Mouse (Mus musculus) erythroblast, adult 5-6 weeks (primary cell): ENCODE measurements at regions not wholly inside any gene's neighbourhood (a gene's known extent, or its start where the extent isn't known, plus 50 kb on each side); places are given as distances from the start of the nearest gene placed in this dataset.

Source experiments
- ATAC-seq: replicated peaks from 2 replicates; pipeline ENCODE4 v1.8.0; 2016; ENCODE audit warnings: moderate number of reproducible peaks, mild to moderate bottlenecking, moderate TSS enrichment, inconsistent platforms; ENCODE audit not compliant: poor library complexity, low FRiP score, severe bottlenecking

DNA sequence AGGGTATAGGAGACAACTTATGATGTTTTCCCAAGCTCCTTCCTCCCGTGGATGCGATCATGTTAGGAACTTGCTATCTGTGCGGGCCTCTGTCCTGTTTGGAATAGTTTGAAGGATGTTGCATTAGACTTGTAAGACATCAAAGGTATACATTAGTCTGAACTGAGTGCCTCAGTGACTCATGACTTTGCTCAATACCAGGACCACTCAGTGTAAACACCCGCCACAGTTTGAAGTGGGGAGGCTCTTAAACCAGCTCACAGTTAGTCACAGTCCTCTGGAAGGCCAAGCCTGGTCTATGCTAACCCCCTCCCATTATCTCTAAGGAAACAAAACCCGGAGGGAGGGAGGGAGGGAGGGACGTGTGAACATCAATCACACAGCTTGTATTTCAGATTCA, 202.5 kb upstream of the Ccdc122 start:
- ATAC-seq, result no peak

DNA sequence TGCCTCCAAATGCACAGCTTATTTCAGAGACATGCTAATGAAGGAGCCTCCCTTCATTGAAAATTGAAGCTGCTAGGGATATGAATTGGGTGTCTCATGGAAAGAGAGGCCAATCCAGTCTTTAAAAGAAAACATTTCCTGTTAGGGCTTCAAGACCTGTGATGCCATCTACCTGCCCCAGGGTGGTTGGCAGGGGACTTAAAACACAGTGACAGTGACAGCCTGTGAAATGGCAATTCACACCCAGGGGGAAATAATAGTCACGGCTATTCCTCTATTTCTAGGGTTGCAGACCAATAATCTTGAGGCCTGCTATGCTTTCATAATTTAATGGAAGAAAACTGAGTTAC, 207.4 kb upstream of the Ccdc122 start:
- no peak for ATAC-seq

DNA sequence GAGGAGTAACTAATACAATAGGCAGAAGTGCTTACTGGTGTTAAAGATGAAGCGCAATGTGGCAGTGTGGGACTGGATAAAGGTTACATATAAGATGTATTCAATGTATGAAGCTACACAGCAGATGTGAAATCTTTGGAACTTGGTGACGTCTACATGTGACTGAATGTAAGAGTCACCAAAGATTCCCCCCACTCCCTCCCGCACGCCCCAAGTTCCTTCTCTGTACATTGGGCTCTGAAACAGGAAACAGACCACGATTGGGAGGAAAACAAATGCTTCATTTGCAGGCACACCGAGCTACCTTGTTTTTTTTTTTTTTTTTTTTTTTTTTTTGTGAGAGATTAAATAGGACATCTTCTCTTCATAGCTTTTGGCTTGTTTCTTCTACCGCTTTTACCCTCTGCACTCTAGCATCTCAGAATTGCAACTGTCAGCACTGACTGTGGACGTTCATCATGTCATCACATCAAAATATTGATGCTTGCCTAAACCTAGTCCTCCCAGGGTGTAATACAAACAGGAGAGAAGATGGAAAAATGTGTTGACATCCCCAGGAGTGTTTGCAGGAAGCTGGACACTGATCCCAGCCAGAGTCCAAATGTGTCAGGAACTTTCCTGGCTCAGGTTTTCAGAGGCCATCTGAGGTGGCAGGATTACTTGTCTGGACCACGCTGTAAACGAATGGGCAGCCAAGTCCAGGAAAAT, 208.0 kb upstream of the Ccdc122 start:
- no peak for ATAC-seq

DNA sequence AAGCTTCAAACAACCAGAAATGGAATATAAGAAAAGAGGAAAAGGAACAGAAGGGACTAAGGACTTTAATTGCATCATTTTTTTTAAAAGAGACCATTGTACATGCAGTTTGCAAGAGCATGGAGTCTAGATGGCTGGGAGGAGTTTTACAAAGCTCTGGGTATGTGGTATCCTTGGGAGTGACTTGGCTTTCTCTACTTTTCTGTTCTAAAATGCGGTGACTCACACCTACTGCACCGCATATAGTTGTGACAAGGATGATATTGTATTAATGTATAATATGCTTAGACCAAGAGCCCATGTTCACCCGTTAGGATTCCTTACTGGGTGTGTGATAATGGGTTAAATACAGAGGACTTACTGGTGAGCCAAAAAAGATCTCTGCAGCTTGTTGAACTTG, 212.5 kb upstream of the Ccdc122 start:
- ATAC-seq, result no peak

DNA sequence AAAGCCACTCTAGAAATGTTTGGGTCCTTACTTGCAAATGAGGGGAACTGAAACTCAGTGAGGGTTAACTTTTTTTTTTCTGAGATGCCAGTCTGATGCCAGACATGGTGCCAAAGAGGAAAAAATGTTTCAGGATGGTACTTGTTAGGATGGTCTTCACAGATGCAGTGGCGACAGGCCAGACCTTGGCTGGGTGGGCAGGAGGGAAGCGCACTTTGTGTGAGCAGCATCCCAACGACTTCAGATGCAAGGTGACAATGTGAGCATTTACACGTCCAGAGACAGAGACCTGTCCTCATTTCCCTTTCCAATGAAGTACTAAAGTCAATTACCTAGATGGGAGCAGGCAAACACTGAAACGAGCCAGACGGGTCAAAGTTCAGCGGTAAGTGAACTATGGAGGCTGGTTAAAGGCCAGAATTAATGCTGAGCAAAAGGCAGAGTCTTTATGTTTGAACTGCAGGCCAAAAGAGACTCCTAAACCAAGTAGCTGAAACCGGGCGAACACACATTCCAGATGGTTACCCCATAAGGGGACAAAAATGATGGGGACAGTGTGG, 213.7 kb upstream of the Ccdc122 start:
- ATAC-seq, result no peak

DNA sequence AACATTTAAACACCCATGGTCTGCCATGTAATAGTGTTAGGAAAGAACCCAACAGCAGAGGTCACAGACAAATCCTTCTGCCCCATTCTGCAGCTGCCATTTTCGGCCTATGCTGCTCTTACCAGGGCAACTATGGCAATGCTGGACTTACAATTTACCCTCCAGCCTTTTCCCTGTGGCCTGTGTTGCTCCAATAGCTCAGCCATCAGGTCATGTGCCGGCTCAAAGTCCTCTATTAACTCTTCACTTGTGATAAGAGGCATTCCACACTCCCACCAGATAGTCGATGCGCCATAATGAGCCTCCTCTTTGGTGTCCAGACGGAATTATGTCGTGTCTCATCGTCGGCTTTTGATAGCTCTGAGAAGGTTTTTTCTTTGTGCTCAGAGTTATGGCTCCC, 214.7 kb upstream of the Ccdc122 start:
- no peak for ATAC-seq

DNA sequence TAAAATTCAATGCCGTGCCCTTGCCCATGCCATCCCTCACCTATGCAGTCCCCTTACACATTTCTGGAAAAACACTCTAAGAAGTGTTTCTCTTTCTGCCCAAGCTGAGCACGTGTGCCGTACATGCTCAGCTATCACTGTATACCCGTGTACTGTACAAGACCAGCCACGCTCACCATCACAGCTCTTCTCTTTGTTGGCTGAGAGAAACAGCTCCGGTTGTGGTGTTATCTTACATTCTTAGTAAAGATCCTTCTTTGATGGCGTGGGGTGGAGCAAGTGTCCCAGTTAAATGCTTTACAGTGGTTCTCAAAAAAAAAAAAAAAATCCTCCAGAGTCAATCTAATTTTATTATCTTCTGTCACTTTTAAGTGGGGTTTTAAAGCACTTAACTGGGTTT, 215.1 kb upstream of the Ccdc122 start:
- ATAC-seq, result no peak

DNA sequence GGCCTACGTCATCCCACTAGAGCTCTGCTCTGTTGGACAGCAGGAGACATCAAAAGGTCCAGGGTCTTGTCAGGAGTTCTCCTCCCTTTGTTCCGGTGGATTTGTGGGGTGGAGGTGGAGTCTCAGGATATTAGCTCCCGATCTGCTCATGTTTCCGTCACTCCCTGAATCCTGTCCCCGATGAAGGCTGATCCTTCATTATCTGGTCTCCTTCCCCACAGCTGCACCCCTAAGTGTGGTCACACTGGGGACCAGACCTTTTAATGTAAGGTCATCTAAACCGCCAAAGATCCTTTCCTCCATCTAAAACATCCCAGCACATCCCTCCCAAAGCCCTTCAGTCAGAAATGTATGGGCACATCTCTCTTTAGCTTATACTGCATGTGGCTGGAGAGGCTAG, 215.6 kb upstream of the Ccdc122 start:
- ATAC-seq, result no peak

DNA sequence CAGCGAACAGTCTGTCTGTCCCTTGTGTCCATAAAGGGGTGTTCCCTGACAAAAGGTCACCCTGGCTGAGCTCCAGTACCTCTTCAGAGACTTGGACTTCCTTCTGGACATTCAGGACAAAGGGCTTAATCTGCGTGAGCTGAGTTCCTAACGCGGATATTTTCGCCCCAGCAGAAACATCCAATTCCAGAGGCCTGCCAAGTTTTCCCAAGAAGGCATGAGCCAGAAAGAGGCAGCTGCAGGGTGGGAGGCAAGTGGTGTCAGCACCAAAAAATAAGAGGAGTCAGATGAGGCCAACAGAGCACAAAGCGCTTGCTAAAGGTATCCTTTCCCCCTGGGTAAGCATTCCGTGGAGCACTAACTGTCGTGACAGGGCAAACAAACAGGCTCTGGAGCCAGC, 216.9 kb upstream of the Ccdc122 start:
- ATAC-seq, result no peak

DNA sequence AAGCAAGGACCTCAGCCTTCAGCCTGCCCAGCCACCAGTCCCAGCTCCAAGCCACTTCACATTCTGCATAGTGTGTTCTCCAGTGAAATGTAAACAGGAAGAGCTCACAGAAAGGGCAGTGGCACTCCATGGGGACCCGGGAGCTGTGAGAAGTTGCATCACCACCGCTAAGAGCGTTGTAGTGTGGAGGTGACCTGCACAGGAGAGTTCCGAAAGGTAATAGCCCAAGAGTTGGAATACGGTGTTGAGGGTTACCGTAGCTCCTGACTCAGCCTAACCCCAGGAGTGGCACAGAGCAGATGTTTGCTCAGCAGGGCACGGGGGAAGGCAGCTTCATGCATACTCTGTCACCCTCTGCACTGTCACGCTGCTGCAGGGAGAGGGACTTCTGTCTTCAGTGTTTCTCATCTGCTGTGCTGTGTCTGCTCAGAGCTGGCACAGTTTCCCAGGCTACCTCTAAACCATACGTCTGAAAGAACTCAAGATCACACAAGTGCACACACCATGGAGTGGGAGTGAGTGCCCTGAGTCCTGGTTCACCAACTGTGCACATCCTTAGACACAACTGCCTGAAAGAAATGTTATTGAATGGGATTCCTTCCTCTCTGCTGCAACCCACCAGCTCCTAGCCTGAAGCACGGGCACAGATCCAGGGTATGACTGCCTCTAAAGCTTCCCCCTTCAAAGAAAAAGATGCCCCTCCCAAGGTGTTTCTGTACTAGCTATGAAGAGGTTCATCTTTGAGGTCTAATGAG, 218.1 kb upstream of the Ccdc122 start:
- no peak for ATAC-seq

DNA sequence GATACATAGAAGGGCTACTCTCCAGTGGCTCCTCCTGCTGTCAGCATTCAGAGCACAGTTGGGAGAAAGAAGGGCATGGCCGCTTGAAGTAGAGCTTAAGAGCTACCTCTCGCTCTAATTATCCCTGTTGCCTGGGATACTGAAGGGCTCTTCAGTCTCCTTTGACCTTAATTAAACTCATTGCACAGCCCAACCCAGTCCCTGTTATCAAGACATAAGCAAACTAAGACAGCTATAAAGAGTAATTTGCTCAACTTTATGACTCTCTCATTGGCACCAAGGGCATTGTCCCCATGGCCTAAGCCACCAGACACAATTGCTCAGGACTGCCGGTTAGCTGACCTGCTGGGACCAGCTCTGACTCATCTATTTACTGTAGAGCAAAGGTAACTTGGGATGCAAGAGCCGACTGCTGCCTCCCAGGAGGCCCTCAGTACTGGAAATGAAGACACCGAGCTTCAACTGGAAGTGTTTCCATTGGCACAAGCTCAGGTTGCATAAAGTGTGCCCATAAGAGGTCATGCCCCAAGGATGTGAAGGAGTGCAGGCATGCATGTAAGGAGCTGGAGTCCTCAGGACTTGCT, 219.3 kb upstream of the Ccdc122 start:
- ATAC-seq, result no peak

DNA sequence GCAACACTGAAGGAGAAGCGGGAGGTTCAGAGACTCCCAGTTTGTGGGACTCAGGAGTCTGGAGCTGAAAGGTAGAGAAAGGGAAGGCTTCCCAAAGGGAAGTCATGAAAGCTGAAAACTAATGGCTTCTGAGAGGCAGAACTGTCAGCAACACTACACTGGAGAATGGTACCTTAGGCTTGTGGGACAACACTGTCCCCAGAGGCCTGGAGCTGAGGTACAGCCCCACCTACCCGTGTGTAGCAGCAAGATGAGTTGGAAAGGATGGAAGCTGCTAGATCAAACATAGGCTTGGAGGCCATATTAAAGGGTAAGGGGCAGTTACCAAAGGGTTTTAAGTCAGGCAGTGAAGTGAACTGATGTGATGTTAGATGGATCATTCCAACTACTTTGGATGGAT, 219.9 kb upstream of the Ccdc122 start:
- ATAC-seq, result no peak

DNA sequence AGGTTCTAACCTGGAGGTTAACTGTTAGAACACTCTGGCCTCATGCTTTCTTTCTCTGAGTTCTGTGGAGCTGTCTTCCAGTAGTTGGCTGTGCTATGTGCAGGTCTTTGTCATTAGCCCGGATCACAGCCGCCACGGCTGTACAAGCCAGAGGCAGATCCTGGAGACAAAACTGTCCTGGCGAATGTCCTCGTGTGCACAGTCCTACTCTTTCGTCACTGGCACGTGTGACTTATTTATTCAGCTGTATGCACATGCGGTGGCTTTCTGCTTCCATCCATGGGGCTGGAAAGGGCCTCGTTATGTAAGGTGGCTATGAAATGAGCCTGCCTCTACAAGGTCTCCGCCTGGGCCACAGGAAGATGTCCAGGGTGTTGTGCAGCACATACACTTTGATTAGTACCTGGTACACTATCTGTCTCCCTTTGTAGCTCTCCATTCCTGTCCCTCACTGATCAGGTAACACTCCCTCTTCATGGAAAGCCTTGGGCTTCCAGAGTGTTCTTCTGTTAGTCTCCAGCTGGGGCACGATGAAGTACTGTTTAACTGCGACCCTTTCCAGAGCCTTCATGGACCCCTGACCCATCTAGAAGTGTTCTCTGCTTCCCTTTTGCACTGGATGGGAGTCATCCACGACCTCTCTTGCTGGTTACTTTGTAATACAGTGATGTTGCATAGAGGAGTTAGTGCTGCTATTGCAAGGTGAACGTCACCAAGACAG, 224.3 kb upstream of the Ccdc122 start:
- ATAC-seq, result no peak

DNA sequence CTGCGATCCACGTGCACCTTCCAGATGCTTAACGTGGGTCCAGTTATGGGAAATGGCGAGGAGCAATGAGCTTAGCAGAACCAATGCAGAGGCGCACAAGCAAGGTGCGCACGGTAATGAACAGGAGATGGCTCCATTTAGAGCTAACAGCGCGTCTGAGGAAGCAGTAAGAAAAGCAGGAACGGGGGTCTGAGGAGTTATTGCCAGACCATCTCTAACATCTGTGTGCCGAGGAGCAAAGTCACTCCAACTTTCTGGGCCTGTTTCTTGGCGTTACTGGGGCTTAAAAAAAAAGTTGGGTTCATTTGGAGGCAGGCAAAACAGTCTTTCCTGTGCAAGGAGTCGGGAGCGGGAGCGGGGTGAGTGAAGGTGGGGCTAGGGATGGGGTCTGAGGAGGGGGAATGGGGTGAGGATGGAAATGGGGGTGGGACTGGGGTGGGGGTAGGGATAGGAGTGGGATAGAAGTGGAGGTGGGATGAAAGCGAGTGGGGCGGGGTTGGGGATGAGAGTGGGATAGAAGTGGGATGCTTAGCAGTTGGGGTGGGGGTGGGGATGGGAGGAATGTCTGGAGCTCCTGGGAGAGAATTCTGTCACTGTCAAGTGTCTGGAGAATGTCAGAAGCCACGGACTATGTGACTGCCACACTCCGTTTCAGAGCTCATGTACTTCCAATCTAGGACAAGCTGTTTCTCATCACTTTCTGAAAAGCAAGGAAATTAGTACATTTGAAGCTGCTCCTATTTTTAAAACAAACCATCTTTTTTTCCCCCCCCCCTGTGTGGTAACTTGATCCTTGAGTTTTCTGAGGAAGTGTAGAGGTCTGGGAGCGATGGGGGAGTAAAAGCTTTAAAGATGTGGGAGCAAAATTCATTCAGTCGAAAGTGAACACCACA, 225.6 kb upstream of the Ccdc122 start:
- no peak for ATAC-seq

DNA sequence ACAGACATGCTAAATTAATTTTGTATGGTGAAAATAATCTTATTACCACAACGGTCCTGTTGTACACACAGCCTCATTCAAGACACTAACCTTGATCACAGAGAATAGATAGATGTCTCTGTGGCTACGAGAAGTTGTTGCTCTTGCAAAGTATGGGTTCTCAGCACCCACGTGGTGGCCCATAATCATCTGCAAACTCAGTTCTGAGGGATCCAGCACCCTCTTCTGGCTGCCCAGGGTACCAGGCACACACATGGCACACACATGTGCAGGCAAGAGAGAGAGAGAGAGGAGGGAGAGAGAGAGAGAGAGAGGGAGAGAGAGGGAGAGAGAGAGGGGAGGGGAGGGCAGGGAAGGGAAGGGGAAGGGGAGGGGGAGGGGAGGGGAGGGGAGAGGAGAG, 226.5 kb upstream of the Ccdc122 start:
- ATAC-seq, result no peak

DNA sequence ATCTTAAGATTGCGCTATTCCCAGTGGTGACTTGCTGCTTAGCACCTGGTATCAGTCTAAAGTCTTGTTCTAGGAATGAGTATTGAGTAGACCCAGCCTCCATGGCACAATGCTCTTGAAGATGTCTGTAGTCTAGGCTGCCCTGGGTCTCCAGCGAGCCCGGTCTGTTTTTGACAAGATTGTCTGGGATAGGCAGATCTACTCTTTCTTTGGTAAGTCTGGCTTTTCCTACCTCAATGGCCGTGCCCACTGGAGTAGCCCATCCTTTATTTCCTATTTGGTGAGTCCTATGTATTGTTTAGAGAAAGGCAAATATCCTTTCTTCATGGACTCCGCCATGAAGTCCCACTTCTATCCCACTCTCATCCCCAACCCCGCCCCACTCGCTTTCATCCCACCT, 227.2 kb upstream of the Ccdc122 start:
- ATAC-seq, result no peak

DNA sequence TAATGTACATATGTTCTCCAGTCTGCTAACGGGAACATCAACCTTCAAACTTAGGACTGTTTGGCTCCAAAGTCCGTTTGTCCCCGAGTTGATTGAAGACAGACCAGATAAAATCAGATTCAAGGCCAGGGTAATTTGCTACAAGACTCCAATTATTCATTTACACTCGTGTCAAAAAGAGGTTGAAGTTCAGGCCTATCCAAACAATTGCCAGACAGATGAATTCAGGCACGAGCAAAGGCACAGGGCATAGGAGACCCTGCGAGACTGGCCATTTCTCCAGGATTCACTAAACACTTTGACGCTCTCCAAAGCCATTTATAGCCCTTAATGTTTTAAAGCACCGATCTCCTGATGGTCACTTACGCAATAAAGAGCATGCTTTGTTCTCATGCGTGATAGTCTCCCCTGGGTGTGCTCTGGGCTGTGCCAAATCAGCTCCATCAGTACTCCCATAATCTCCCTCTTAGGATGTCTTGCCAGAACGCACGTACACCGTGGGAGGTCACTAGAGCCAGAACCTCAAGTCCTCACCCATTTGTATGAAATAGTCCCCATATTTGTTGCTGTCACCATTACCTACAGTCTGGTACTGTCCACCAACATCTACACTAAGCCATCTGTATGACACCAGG, 231.3 kb upstream of the Ccdc122 start:
- no peak for ATAC-seq

DNA sequence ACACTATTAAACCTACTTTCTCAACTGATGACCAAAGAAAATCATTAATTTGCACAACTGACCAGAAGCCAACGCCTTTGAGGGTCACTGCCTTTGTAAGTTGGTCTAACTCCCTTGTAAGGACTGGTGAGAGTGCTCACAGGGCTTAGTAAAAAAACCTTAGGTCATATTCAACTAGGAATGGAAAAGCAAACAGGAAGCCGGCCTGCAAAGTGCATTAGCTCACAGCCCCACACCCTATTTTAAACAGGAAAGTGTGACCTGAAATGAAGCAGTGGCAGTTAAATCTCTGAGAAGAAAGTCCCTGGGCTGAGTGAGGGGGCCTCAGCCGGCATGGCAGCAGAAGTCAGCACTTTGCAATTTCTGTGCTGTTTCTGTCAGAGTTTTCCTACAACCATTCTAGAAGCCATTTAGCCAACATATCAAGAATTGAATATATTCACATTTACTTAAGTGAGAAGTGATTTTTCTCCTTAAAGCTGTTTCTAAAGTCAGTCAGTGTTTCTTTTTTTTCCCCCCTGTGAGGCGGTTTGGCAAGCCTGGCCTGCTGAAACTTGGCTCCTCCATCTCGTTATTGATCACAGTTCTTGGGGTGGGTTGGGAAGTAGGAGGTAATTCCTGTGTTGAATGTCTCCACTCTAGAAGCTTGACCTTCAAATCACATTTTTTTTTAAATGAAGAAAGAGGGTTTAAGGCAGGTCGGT, 232.0 kb upstream of the Ccdc122 start:
- ATAC-seq, result no peak

DNA sequence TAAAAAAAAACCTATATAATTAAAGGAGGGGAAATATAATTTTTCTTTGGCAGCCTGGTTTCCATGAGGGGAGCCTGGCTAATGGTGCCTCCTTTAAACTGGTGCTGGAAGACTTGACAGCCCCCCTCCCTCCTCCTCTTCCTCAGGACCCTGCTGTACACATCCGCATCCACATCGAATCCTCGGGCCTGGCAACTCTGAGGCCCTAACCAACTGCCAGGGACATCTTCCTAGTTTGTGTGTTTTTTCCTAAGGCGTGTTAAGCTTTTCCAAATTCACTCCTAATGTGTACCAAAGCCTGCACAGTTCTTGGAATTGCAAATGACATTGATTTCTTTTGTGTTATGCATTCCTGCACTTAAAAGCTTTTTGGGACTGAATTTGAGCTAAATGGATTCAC, 236.4 kb upstream of the Ccdc122 start:
- no peak for ATAC-seq
